Mouse (Mus musculus): ENCODE results near the gene Soat1.

DNA sequence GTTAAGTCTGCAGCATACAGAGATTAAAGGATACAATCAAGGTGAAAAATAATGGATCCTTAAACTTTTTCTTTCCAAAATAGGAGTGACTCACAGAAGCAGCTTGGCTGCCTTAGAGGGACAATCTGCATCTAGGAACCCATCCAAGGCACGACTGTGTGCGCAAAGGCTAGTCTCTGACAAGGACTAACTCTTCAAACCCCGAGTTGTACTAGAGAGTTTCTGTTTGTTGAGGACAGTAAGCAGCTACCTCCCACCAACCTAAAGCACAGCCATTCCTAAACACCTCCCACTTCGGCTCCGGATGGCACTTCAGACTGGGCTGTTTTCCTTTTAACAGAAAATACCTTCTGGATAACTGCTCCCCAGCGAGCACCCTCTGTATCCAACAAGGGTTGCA is 31.4 kb downstream of the Soat1 start:
- TF ChIP-seq CTCF (IDR thresholded peaks at IDR 0.05; ENCODE audit: insufficient read depth, low read length) (no peak), POLR2A (IDR thresholded peaks at IDR 0.05; ENCODE audit: borderline replicate concordance, extremely low read depth, low read depth, low read length) (no peak)
